Mouse (Mus musculus): ENCODE data around the gene Gss. TPM values are rescaled to one million over a fixed set of nuclear protein-coding genes. Genes with fewer than 3 reads are reported as not detected.

The Gss gene
- polyA plus RNA-seq, 1 experiment from 2014 or later, result 71.3 TPM

- Histone ChIP-seq H3K4me2 (replicated peaks; ENCODE audit: low read depth, low read length) (no peak overlapping the region), H3K36me3 (ENCODE audit: insufficient read depth, low read length) (no peaks in the 10 kb centered on the region), H3K4me1 (ENCODE audit: insufficient read depth, low read length) (no peaks in the 10 kb centered on the region), H3K27ac (ENCODE audit: low read length) (no peak overlapping the region), H3K9ac (replicated peaks; ENCODE audit: low read length) (no peak overlapping the region), H3K4me3 (ENCODE audit: low read length) (no peak overlapping the region), H3K9me3 (ENCODE audit: low read length) (no peaks in the 10 kb centered on the region), H3K27me3 (ENCODE audit: insufficient read depth, low read length) (no peaks in the 10 kb centered on the region)
- 44% methylated on average over 5 of the region's 5 CpGs for WGBS
- 0 out of 2 replicates have a peak, but pooled peaks have one; percentile 36 for ATAC-seq (ENCODE audit: low FRiP score, low TSS enrichment)
These were observed 8.6 kb downstream of the Gss start for GRCm38 (mm10) chr2:155583927-155584530.

- 91% methylated on average over 5 of the region's 5 CpGs for WGBS
These were observed 9.6 kb downstream of the Gss start for GRCm38 (mm10) chr2:155582996-155583395.

GRCm38 (mm10) chr2:155582384-155582995, 10.1 kb downstream of the Gss start:
- Histone ChIP-seq H3K4me1 (ENCODE audit: insufficient read depth, low read length) (no peaks in the 10 kb centered on the region), H3K36me3 (ENCODE audit: insufficient read depth, low read length) (no peaks in the 10 kb centered on the region), H3K4me2 (replicated peaks; ENCODE audit: low read depth, low read length) (no peak overlapping the region), H3K27me3 (ENCODE audit: insufficient read depth, low read length) (no peaks in the 10 kb centered on the region), H3K9me3 (ENCODE audit: low read length) (no peaks in the 10 kb centered on the region), H3K9ac (replicated peaks; ENCODE audit: low read length) (no peak overlapping the region), H3K27ac (ENCODE audit: low read length) (no peak overlapping the region), H3K4me3 (ENCODE audit: low read length) (no peak overlapping the region)
- ATAC-seq (ENCODE audit: low FRiP score, low TSS enrichment), result no peak
- WGBS, result 74% methylated on average over 4 of the region's 4 CpGs

More at GRCm38 (mm10) chr2:155582996-155583395, 9.6 kb downstream of the Gss start:
- no peaks in the 10 kb centered on the region for H3K27me3 ChIP-seq (ENCODE audit: insufficient read depth, low read length)
- no peaks in the 10 kb centered on the region for H3K4me1 ChIP-seq (ENCODE audit: insufficient read depth, low read length)
- no peak overlapping the region for H3K9ac ChIP-seq (replicated peaks; ENCODE audit: low read length)
- no peak overlapping the region for H3K27ac ChIP-seq (ENCODE audit: low read length)
- no peak overlapping the region for H3K4me3 ChIP-seq (ENCODE audit: low read length)
- H3K4me2 ChIP-seq (replicated peaks; ENCODE audit: low read depth, low read length), result no peak overlapping the region
- no peaks in the 10 kb centered on the region for H3K36me3 ChIP-seq (ENCODE audit: insufficient read depth, low read length)
- H3K9me3 ChIP-seq (ENCODE audit: low read length), result no peaks in the 10 kb centered on the region
- no peak for ATAC-seq (ENCODE audit: low FRiP score, low TSS enrichment)

- no peaks in the 10 kb centered on the region for H3K9me3 ChIP-seq (ENCODE audit: low read length)
- no peak overlapping the region for H3K9ac ChIP-seq (replicated peaks; ENCODE audit: low read length)
- H3K4me3 ChIP-seq (ENCODE audit: low read length), result no peak overlapping the region
- 0 out of 2 replicates have a peak, but pooled peaks cover 3% of the 10 kb centered on the region for H3K36me3 ChIP-seq (ENCODE audit: insufficient read depth, low read length)
- no peak overlapping the region for H3K27ac ChIP-seq (ENCODE audit: low read length)
- H3K27me3 ChIP-seq (ENCODE audit: insufficient read depth, low read length), result no peaks in the 10 kb centered on the region
- H3K4me2 ChIP-seq (replicated peaks; ENCODE audit: low read depth, low read length), result no peak overlapping the region
- WGBS, result 88% methylated on average over 3 of the region's 3 CpGs
- ATAC-seq (ENCODE audit: low FRiP score, low TSS enrichment), result no peak
- H3K4me1 ChIP-seq (ENCODE audit: insufficient read depth, low read length), result no peaks in the 10 kb centered on the region
These were observed 12.3 kb downstream of the Gss start for GRCm38 (mm10) chr2:155580331-155580730.

- H3K27me3 ChIP-seq (ENCODE audit: insufficient read depth, low read length), result no peaks in the 10 kb centered on the region
- H3K36me3 ChIP-seq (ENCODE audit: insufficient read depth, low read length), result 0 out of 2 replicates have a peak, but pooled peaks cover 3% of the 10 kb centered on the region
- 78% methylated on average over 9 of the region's 9 CpGs for WGBS
- no peak overlapping the region for H3K4me3 ChIP-seq (ENCODE audit: low read length)
- H3K27ac ChIP-seq (ENCODE audit: low read length), result no peak overlapping the region
- H3K9me3 ChIP-seq (ENCODE audit: low read length), result no peaks in the 10 kb centered on the region
- H3K4me1 ChIP-seq (ENCODE audit: insufficient read depth, low read length), result no peaks in the 10 kb centered on the region
- ATAC-seq (ENCODE audit: low FRiP score, low TSS enrichment), result no peak
- no peak overlapping the region for H3K4me2 ChIP-seq (replicated peaks; ENCODE audit: low read depth, low read length)
- H3K9ac ChIP-seq (replicated peaks; ENCODE audit: low read length), result no peak overlapping the region
These were observed 16.0 kb downstream of the Gss start for GRCm38 (mm10) chr2:155576656-155577055.

GRCm38 (mm10) chr2:155574700-155575099, 17.9 kb downstream of the Gss start:
- WGBS, result 87% methylated on average over 4 of the region's 4 CpGs
- Histone ChIP-seq H3K4me1 (ENCODE audit: insufficient read depth, low read length) (0 out of 2 replicates have a peak, but pooled peaks cover 4% of the 10 kb centered on the region), H3K27me3 (ENCODE audit: insufficient read depth, low read length) (no peaks in the 10 kb centered on the region), H3K4me2 (replicated peaks; ENCODE audit: low read depth, low read length) (no peak overlapping the region), H3K9me3 (ENCODE audit: low read length) (no peaks in the 10 kb centered on the region), H3K36me3 (ENCODE audit: insufficient read depth, low read length) (0 out of 2 replicates have a peak, but pooled peaks cover 3% of the 10 kb centered on the region), H3K27ac (ENCODE audit: low read length) (no peak overlapping the region), H3K4me3 (ENCODE audit: low read length) (no peak overlapping the region), H3K9ac (replicated peaks; ENCODE audit: low read length) (no peak overlapping the region)
- no peak for ATAC-seq (ENCODE audit: low FRiP score, low TSS enrichment)

GRCm38 (mm10) chr2:155573996-155574395, 18.6 kb downstream of the Gss start:
- no peak overlapping the region for H3K4me3 ChIP-seq (ENCODE audit: low read length)
- H3K9me3 ChIP-seq (ENCODE audit: low read length), result no peaks in the 10 kb centered on the region
- ATAC-seq (ENCODE audit: low FRiP score, low TSS enrichment), result no peak
- 90% methylated on average over 7 of the region's 7 CpGs for WGBS
- no peak overlapping the region for H3K9ac ChIP-seq (replicated peaks; ENCODE audit: low read length)
- H3K4me2 ChIP-seq (replicated peaks; ENCODE audit: low read depth, low read length), result no peak overlapping the region
- H3K36me3 ChIP-seq (ENCODE audit: insufficient read depth, low read length), result 0 out of 2 replicates have a peak, but pooled peaks cover 3% of the 10 kb centered on the region
- no peak overlapping the region for H3K27ac ChIP-seq (ENCODE audit: low read length)
- no peaks in the 10 kb centered on the region for H3K27me3 ChIP-seq (ENCODE audit: insufficient read depth, low read length)
- 0 out of 2 replicates have a peak, but pooled peaks cover 5% of the 10 kb centered on the region for H3K4me1 ChIP-seq (ENCODE audit: insufficient read depth, low read length)

GRCm38 (mm10) chr2:155573001-155573400, 19.6 kb downstream of the Gss start:
- 0 out of 2 replicates have a peak, but pooled peaks cover 5% of the 10 kb centered on the region for H3K4me1 ChIP-seq (ENCODE audit: insufficient read depth, low read length)
- no peaks in the 10 kb centered on the region for H3K27me3 ChIP-seq (ENCODE audit: insufficient read depth, low read length)
- ATAC-seq (ENCODE audit: low FRiP score, low TSS enrichment), result no peak
- H3K36me3 ChIP-seq (ENCODE audit: insufficient read depth, low read length), result 0 out of 2 replicates have a peak, but pooled peaks cover 3% of the 10 kb centered on the region
- H3K4me3 ChIP-seq (ENCODE audit: low read length), result no peak overlapping the region
- no peaks in the 10 kb centered on the region for H3K9me3 ChIP-seq (ENCODE audit: low read length)
- H3K4me2 ChIP-seq (replicated peaks; ENCODE audit: low read depth, low read length), result no peak overlapping the region
- H3K9ac ChIP-seq (replicated peaks; ENCODE audit: low read length), result no peak overlapping the region
- 91% methylated on average over 9 of the region's 9 CpGs for WGBS
- no peak overlapping the region for H3K27ac ChIP-seq (ENCODE audit: low read length)

GRCm38 (mm10) chr2:155569223-155569807, 23.3 kb downstream of the Gss start:
- WGBS, result 34% methylated on average over 3 of the region's 3 CpGs
- Histone ChIP-seq H3K9ac (replicated peaks; ENCODE audit: low read length) (no peak overlapping the region), H3K27ac (ENCODE audit: low read length) (no peak overlapping the region), H3K4me2 (replicated peaks; ENCODE audit: low read depth, low read length) (no peak overlapping the region), H3K4me1 (ENCODE audit: insufficient read depth, low read length) (0 out of 2 replicates have a peak, but pooled peaks cover 5% of the 10 kb centered on the region), H3K9me3 (ENCODE audit: low read length) (no peaks in the 10 kb centered on the region), H3K36me3 (ENCODE audit: insufficient read depth, low read length) (no peaks in the 10 kb centered on the region), H3K4me3 (ENCODE audit: low read length) (no peak overlapping the region), H3K27me3 (ENCODE audit: insufficient read depth, low read length) (no peaks in the 10 kb centered on the region)
- no peak for ATAC-seq (ENCODE audit: low FRiP score, low TSS enrichment)

GRCm38 (mm10) chr2:155567751-155568150, 24.9 kb downstream of the Gss start:
- H3K9ac ChIP-seq (replicated peaks; ENCODE audit: low read length), result no peak overlapping the region
- H3K4me2 ChIP-seq (replicated peaks; ENCODE audit: low read depth, low read length), result no peak overlapping the region
- H3K36me3 ChIP-seq (ENCODE audit: insufficient read depth, low read length), result no peaks in the 10 kb centered on the region
- 89% methylated on average over 5 of the region's 5 CpGs for WGBS
- ATAC-seq (ENCODE audit: low FRiP score, low TSS enrichment), result no peak
- no peak overlapping the region for H3K4me3 ChIP-seq (ENCODE audit: low read length)
- no peaks in the 10 kb centered on the region for H3K9me3 ChIP-seq (ENCODE audit: low read length)
- H3K4me1 ChIP-seq (ENCODE audit: insufficient read depth, low read length), result 0 out of 2 replicates have a peak, but pooled peaks cover 5% of the 10 kb centered on the region
- H3K27ac ChIP-seq (ENCODE audit: low read length), result no peak overlapping the region
- H3K27me3 ChIP-seq (ENCODE audit: insufficient read depth, low read length), result no peaks in the 10 kb centered on the region
